Mouse (Mus musculus) central nervous system, embryonic 18 days (tissue): ENCODE data around the gene Tex11. TPM values are rescaled to one million over a fixed set of nuclear protein-coding genes. Genes with fewer than 3 reads are reported as not detected.

Source experiments
- polyA plus RNA-seq: library from polyadenylated mRNA; depleted of rRNA; stranded (reverse); fragments of >200 nt; gene quantifications from 2 replicates; pipeline ENCODE4 v1.2.3, GENCODE M21; 2012; rRNA removed

The Tex11 gene
- 0.04 and 0.07 TPM in 2 replicates for polyA plus RNA-seq

DNA sequence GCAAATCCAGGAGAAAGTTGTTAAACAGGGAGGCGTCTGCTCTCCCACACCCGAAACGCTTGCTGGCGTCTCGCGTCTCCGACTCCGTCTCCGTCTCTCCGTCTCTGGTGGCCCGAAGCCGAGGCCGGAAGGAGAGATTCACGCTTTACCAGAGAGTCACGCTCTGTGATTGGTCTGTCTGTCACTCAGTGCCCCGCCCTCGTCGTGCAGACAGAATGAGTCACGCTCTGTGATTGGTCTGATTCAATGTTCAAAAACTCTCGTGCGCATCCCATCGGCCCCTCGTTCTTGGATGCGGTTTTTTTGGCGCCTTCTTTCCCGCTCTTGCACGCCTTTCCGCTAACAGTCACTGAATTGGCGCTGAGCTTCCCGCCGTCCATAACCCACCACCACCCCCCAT is at the start of gene Tex11:
Tex11 (minus strand) TSS at position 127 of the 400 bp plus-strand sequence.

DNA sequence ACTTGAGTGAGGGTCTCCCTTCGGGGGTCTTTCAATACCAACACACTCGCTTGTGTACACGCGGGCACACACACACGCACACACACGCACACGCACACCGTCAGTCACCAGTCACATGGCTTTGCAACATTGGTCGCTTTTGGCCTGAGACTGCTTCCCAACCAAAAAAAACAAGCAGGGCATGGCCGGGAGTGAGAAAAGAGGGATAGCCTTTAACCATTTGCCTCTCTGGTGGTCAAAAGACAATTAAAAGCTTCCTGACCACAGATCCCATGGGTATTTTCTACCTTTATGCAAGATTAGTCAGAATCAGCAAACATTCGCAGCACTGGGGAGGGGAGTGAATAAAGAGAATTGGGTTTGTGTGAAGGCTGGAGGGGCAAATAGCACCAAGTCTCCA is 26.5 kb upstream of the Tex11 start, which contains the start of gene Slc7a3:
Slc7a3 (minus strand) TSS at position 101 of the 400 bp plus-strand sequence.

Other genes starting within 250 kb of the Tex11 start
- gene Slc7a3, start 26.4 kb upstream of the Tex11 start, polyA plus RNA-seq: 18.4 and 22.4 TPM in 2 replicates
- 47.7 and 50.2 TPM in 2 replicates for gene Snx12, start 162.9 kb upstream of the Tex11 start, polyA plus RNA-seq
- 8.2 TPM in 2 replicates for gene Foxo4, start 194.9 kb upstream of the Tex11 start, polyA plus RNA-seq
- 0.11 TPM in 1 of 2 replicates, not detected in the other for gene Gm614, start 204.3 kb upstream of the Tex11 start, polyA plus RNA-seq
- gene Il2rg, start 208.6 kb upstream of the Tex11 start, polyA plus RNA-seq: 5.4 and 7.1 TPM in 2 replicates
- gene Gm20489, start 209.4 kb upstream of the Tex11 start, polyA plus RNA-seq: not detected in 2 replicates
- 46.2 and 47.2 TPM in 2 replicates for gene Med12, start 214.4 kb upstream of the Tex11 start, polyA plus RNA-seq
- gene Nlgn3, start 239.5 kb upstream of the Tex11 start, polyA plus RNA-seq: 48.5 and 52.8 TPM in 2 replicates